Mouse (Mus musculus): ENCODE measurements around the gene Slc25a54.

DNA sequence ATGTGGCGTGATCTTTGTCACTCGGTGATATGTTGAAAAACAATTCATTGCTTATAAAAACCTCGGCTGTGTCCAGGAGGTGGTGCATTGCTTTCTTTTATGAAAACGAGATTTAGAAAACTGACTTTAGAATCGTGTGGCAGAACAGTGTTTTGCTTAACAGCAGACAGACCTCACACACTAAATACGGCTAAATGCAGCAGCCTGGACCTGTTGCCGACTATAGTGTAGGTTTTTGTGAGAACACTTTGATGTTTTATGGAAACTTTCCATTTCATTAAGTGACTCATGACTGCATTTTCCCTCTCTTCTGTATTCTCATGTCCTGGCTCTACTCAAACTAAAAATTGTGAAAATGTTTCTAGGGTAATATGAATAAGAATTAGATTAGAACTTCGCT is 20.4 kb upstream of the Slc25a54 start:
- TF ChIP-seq CTCF (IDR thresholded peaks at IDR 0.05; ENCODE audit: low read depth) (no peak), EP300 (IDR thresholded peaks at IDR 0.05; ENCODE audit: low read depth) (no peak)

Measured in heart, postnatal 0 days (tissue).